Mouse (Mus musculus): ENCODE measurements around the gene Wnt10b.

The Wnt10b gene

DNA sequence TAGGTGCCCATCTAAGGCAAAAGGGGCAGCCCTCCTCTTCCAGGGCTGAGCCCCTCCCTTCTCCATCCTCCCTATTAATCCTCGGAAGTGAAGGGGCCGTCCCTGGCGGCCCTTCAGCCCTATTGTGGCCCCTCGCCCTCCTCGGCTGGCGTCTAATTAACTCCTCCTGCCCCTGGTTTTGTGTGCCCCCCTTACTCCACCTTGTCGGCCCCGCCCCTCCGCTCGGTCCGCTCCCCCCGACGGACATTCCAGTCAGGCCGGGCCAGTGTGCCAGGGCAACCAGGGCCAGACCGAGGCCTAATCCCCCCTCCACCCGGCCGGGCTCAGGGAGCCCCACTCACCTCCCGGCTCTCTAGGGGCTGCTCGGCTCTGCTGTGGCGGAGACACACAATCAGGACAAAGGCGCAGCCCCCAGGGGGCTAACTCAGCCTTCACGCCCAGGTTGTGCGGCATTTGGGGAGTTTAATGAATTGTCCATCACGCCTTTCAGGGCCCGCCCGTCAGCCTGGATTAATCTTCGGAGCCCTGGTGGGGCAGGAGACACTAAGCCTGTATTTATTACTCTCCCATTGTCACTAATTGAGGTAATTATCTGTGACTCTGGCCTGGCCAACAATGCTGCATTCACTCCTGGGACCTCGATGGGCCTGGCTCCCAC, 20.0 kb upstream of the Wnt10b start:
- no peak for DNase-seq (ENCODE audit: extremely low spot score, low read depth, low spot score)

- DNase-seq (ENCODE audit: extremely low spot score, low read depth, low spot score) = no peak
These were observed 19.0 kb upstream of the Wnt10b start for GRCm38 (mm10) chr15:98796803-98797595.

DNA sequence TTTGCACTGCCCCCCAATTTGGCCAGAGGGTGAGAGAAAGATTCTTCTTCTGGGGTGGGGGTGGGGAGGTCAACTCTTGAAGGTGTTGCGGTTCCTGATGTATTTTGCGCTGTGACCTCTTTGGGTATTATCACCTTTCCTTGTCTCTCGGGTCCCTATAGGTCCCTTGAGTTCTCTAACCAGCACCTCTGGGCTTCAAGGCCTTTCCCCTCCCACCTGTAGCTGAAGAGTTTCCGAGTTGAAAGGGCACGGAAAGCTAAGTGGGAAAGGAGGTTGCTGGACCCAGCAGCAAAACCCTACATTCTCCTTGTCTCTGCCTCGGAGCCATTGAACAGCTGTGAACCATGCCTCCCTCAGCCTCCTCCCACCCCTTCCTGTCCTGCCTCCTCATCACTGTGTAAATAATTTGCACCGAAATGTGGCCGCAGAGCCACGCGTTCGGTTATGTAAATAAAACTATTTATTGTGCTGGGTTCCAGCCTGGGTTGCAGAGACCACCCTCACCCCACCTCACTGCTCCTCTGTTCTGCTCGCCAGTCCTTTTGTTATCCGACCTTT, 15.3 kb upstream of the Wnt10b start:
- no peak for DNase-seq (ENCODE audit: extremely low spot score, low read depth, low spot score)

- no peak for DNase-seq (ENCODE audit: extremely low spot score, low read depth, low spot score)
These were observed 14.5 kb upstream of the Wnt10b start for GRCm38 (mm10) chr15:98792233-98793020.

DNA sequence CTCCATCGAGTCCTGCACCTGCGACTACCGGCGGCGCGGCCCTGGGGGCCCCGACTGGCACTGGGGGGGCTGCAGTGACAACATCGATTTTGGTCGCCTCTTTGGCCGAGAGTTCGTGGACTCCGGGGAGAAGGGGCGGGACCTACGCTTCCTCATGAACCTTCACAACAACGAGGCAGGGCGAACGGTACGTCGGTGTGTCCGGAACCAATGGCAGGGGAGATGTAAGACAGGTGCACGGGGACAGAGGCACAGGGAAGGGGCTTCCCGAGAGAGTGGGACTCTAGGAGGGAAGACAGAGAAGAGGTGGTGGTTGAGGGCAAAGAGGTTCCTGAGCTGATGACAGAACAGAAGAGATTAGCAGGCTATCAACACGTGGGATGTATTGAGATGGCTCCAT, 13.8 kb upstream of the Wnt10b start:
- DNase-seq (ENCODE audit: extremely low spot score, low read depth, low spot score) = no peak

DNA sequence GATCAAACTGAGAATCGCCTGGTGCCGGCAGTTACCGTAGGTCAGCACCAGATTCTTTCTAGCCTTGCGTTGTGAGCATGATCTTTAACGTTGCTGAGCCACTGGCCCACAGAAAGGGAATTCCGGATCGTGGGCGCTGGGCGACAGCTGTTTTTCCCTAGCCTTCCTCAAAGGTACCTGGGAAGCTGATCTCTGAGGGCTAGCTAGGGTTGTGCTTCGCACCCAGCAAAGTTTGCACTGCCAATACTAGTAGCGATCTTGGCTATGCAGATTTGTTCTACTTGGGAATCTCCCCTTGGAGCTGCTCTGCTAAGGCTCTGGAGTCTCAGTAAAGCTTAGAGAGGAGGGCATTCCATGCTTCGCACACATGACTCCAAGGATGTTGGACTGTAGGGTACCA, 13.3 kb upstream of the Wnt10b start:
- no peak for DNase-seq (ENCODE audit: extremely low spot score, low read depth, low spot score)

- no peak for DNase-seq (ENCODE audit: extremely low spot score, low read depth, low spot score)
These were observed 12.8 kb upstream of the Wnt10b start for GRCm38 (mm10) chr15:98790761-98791160.

GRCm38 (mm10) chr15:98789661-98790535, 11.9 kb upstream of the Wnt10b start, which contains the start of gene Wnt1:
Wnt1 (plus strand) TSS chr15:98789857.
- no peak for DNase-seq (ENCODE audit: extremely low spot score, low read depth, low spot score)

GRCm38 (mm10) chr15:98788972-98789660, 11.2 kb upstream of the Wnt10b start:
- DNase-seq (ENCODE audit: extremely low spot score, low read depth, low spot score) = no peak

DNA sequence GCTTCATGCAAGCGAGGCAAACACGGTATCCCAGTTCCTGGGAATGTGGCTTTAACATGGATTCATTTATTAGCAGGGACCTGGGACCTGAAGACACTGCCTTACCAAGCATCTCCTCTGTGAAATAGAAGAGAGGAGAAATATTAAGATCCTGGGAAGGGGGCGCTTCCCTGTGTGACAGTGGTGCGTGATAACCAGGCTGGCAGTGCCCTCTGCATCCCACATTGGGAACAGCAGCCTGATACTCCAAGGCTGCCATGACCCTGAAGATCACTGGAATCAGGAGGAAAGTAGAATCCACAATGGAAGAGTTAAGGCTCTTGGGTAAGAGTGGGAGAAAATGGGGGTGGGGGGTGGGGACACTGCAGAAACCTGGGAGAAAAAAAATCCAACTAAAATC, 10.0 kb upstream of the Wnt10b start:
- no peak for DNase-seq (ENCODE audit: extremely low spot score, low read depth, low spot score)

DNA sequence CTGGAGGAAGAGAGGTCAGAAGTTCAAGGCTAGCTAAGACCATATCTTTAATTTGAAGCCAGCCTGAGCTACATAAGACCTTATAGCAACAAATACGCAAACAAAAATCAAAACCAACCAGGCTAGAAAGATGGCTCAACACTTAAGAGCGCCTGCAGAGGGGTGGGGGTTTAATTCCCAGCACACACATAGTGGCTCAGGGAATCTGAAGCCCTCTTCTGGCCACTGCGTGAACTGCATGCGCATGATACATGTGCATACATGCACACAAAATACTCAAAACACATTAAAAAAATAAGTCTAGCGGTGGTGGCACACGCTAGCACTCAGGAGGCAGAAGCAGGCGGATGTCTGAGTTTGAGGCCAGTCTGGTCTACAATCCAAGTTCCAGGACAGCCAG, 7.8 kb upstream of the Wnt10b start:
- no peak for DNase-seq (ENCODE audit: extremely low spot score, low read depth, low spot score)

GRCm38 (mm10) chr15:98781166-98781565, 3.2 kb upstream of the Wnt10b start:
- no peak for DNase-seq (ENCODE audit: extremely low spot score, low read depth, low spot score)

GRCm38 (mm10) chr15:98780573-98780972, 2.6 kb upstream of the Wnt10b start:
- no peak for DNase-seq (ENCODE audit: extremely low spot score, low read depth, low spot score)

GRCm38 (mm10) chr15:98780075-98780474, 2.1 kb upstream of the Wnt10b start:
- no peak for DNase-seq (ENCODE audit: extremely low spot score, low read depth, low spot score)

DNA sequence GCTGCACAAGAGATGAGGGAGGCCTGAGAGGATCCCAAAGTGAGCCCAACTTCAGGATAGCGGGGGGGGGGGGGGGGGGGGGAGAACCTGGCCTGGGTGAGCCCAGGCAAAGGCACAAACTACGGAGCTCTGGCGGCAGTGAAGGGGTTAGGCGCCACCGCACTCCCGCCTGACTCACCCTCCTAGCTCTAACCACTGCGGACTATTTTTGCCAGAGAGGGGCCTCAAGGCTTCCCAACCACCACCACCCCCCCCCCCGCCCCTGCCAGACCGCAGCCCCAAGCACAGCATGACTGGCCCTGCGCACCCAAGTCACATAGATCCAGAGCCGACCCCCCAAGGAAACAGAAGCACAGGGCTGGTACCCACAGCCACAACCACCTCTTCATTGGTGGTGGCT, 856 bp upstream of the Wnt10b start:
- no peak for DNase-seq (ENCODE audit: extremely low spot score, low read depth, low spot score)

DNA sequence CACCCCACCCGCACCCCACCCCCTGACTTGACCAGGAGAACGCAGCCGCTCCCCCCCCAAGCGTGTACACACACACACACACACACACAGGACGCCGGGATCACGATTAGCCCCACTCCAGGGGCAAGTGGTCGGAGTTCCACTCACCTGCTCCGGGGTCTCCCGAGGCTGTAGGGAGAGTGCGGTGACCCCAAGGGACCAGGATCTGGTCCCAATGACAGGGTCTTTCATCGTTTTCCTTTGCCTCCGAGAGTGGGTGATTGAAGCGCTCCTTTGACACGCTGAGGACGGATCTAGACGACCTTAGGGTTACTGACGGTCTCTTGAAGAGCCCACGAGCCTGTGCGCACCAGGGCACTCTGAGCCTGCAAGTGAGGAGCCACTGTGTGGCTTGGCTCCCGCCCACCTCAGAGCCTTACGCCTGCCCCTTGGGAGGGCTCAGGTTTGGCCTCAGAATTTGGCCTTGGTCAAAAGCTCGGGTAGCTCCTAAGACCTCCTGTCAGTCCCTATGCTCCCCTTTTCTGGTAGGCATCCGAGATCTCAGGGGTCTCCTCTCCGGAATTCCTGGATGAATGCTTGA, 331 bp upstream of the Wnt10b start:
- no peak for DNase-seq (ENCODE audit: extremely low spot score, low read depth, low spot score)

GRCm38 (mm10) chr15:98777005-98777616, 839 bp downstream of the Wnt10b start:
- DNase-seq (ENCODE audit: extremely low spot score, low read depth, low spot score) = no peak

GRCm38 (mm10) chr15:98776280-98777004, 1.5 kb downstream of the Wnt10b start:
- DNase-seq (ENCODE audit: extremely low spot score, low read depth, low spot score) = no peak
